ENCODE assay signal across 11 mouse cellular contexts in genomic region chr14:31160196-31161150, GRCm38 (mm10). TPM values are rescaled to one million over a fixed set of nuclear protein-coding genes. Genes with fewer than 3 reads are reported as not detected.
DNase-seq lines count a peak whose midpoint lies in the region; ATAC-seq and TF ChIP-seq lines count a peak whose summit lies in the region.
"Had no signal": no experiment of that assay in that cellular context is flagged by ENCODE, and none has a peak within 500 bp of the region (broad histone marks: within the 10 kb centered on the region; RNA-seq: fewer than 3 reads in every experiment).

No protein-coding gene starts in this region.

- no peak overlapping the region for H3K4me2 ChIP-seq in lung, postnatal 0 days (replicated peaks; ENCODE audit: low read depth, low read length)
- no peak overlapping the region for H3K4me2 ChIP-seq in intestine, embryonic 14.5 days (ENCODE audit: low read length)
- H3K4me2 ChIP-seq: lung, embryonic 14.5 days; midbrain, embryonic 13.5 days had no signal

- H3K27ac ChIP-seq in lung, postnatal 0 days (ENCODE audit: low read length), result no peak overlapping the region
- no peak overlapping the region for H3K27ac ChIP-seq in intestine, embryonic 14.5 days (ENCODE audit: low read depth)
- peak overlapping the region; percentile 100 for H3K27ac ChIP-seq in macrophage
- H3K27ac ChIP-seq: midbrain, embryonic 13.5 days had no signal

- H3K27me3 ChIP-seq in lung, postnatal 0 days (replicated peaks; ENCODE audit: insufficient read depth, low read length), result no peaks in the 10 kb centered on the region
- no peaks in the 10 kb centered on the region for H3K27me3 ChIP-seq in intestine, embryonic 14.5 days (replicated peaks; ENCODE audit: control insufficient read depth, insufficient read depth, low read length)
- H3K27me3 ChIP-seq: midbrain, embryonic 13.5 days had no signal

- H3K36me3 ChIP-seq in lung, postnatal 0 days (ENCODE audit: insufficient read depth, low read length), result no peaks in the 10 kb centered on the region
- no peaks in the 10 kb centered on the region for H3K36me3 ChIP-seq in intestine, embryonic 14.5 days (ENCODE audit: control insufficient read depth, insufficient read depth, low read length)
- peaks cover 50% of the 10 kb centered on the region for H3K36me3 ChIP-seq in macrophage (ENCODE audit: inconsistent target)
- H3K36me3 ChIP-seq: midbrain, embryonic 13.5 days had no signal

- no peak overlapping the region for H3K9ac ChIP-seq in lung, postnatal 0 days (replicated peaks; ENCODE audit: low read depth)
- no peak overlapping the region for H3K9ac ChIP-seq in intestine, embryonic 14.5 days (ENCODE audit: low read length)
- H3K9ac ChIP-seq: lung, embryonic 14.5 days; midbrain, embryonic 13.5 days had no signal

- no peaks in the 10 kb centered on the region for H3K9me3 ChIP-seq in lung, postnatal 0 days (ENCODE audit: low read length)
- no peaks in the 10 kb centered on the region for H3K9me3 ChIP-seq in intestine, embryonic 14.5 days (ENCODE audit: control insufficient read depth, low read length)
- H3K9me3 ChIP-seq: midbrain, embryonic 13.5 days had no signal

- TF ChIP-seq EP300 in lung, postnatal 0 days (IDR thresholded peaks at IDR 0.05), result no peak

- DNase-seq in lung, postnatal 0 days (ENCODE audit: low spot score), result peak; percentile 34
- no peak for DNase-seq in lung, postnatal 14 days
- no peak for DNase-seq in intestine, embryonic 14.5 days (ENCODE audit: low spot score)
- no peak for DNase-seq in adrenal gland, postnatal 14 days
- DNase-seq in kidney, adult 8-10 months, result no peak
- DNase-seq in layer of hippocampus, adult 9-10 months (ENCODE audit: low spot score), result no peak
- no peak for DNase-seq in kidney, postnatal 14 days
- DNase-seq: kidney, postnatal 4 days; lung, embryonic 14.5 days had no signal

- H3K4me3 ChIP-seq in lung, postnatal 0 days (ENCODE audit: low read depth, low read length), result no peak overlapping the region
- no peak overlapping the region for H3K4me3 ChIP-seq in intestine, embryonic 14.5 days (ENCODE audit: low read depth, low read length)
- H3K4me3 ChIP-seq in macrophage (ENCODE audit: inconsistent target), result peak overlapping the region; percentile 55
- H3K4me3 ChIP-seq: midbrain, embryonic 13.5 days had no signal

- peaks cover 97% of the 10 kb centered on the region for H3K79me2 ChIP-seq in macrophage (ENCODE audit: inconsistent target)

- TF ChIP-seq CTCF in lung, postnatal 0 days (IDR thresholded peaks at IDR 0.05), result no peak

- peak; percentile 48 for ATAC-seq in lung, postnatal 0 days
- ATAC-seq in intestine, embryonic 14.5 days (replicated peaks; ENCODE audit: low FRiP score, low TSS enrichment, low read depth), result peak; percentile 24
- ATAC-seq: midbrain, embryonic 13.5 days had no signal

- no peaks in the 10 kb centered on the region; the same call in none of the 2 replicates for H3K4me1 ChIP-seq in lung, postnatal 0 days (ENCODE audit: insufficient read depth, low read depth, low read length)
- H3K4me1 ChIP-seq in intestine, embryonic 14.5 days (replicated peaks; ENCODE audit: control insufficient read depth, insufficient read depth, low read length), result no peaks in the 10 kb centered on the region

- 56% methylated on average over 27 of the region's 27 CpGs for WGBS in lung, postnatal 0 days
- 72% methylated on average over 27 of the region's 27 CpGs for WGBS in intestine, embryonic 14.5 days
- WGBS in macrophage (ENCODE audit: missing documents), result 53% methylated on average over 26 of the region's 27 CpGs

RNA-seq across cellular contexts. Expression of gene Stab1, which starts 8.0 kb away (rescaled TPM):
- 32.4 and 34.2 TPM in 2 replicates for polyA plus RNA-seq in lung, postnatal 0 days (2015; fragmentation: Nextera tagmentation; extraction: Ambion mirVana)
- polyA plus RNA-seq in intestine, embryonic 14.5 days (2014; fragmentation: Nextera tagmentation; extraction: Ambion mirVana), result 35.8 and 41.0 TPM in 2 replicates
- total RNA-seq in macrophage (2018; cell fraction: chromatin; rRNA removed), result 1,000 to 10,000 TPM in 23 of 26 experiments, 100 to 1,000 TPM in 3; 175 to 4,782 (median 2,271) TPM
- 100 to 1,000 TPM in 25 of 26 experiments, 10 to 100 TPM in 1; 91.4 to 838 (median 312) TPM for total RNA-seq in macrophage (2018; cell fraction: cytosol; rRNA removed)
- 1,000 to 10,000 TPM in 14 of 26 experiments, 100 to 1,000 TPM in 12; 325 to 5,560 (median 1,024) TPM for total RNA-seq in macrophage (2018; cell fraction: nucleus; rRNA removed)
- 241 to 829 TPM (median 623 TPM) in 3 replicates for polyA plus RNA-seq in macrophage (2018)
- total RNA-seq in adrenal gland, postnatal 14 days (2021), result 74.4 and 78.6 TPM in 2 replicates

RNA-seq across cellular contexts. Expression of gene Nt5dc2, which starts 29.6 kb away (rescaled TPM):
- polyA plus RNA-seq in lung, postnatal 0 days (2015; fragmentation: Nextera tagmentation; extraction: Ambion mirVana), result 148 and 162 TPM in 2 replicates
- polyA plus RNA-seq in intestine, embryonic 14.5 days (2014; fragmentation: Nextera tagmentation; extraction: Ambion mirVana), result 308 and 365 TPM in 2 replicates
- 10 to 100 TPM in 11 of 26 experiments, 1 to 10 TPM in 15; 1.8 to 37.0 (median 8.3) TPM for total RNA-seq in macrophage (2018; cell fraction: chromatin; rRNA removed)
- total RNA-seq in macrophage (2018; cell fraction: cytosol; rRNA removed), result 100 to 1,000 TPM in 5 of 26 experiments, 10 to 100 TPM in 21; 25.4 to 119 (median 52.7) TPM
- total RNA-seq in macrophage (2018; cell fraction: nucleus; rRNA removed), result 10 to 100 TPM in 21 of 26 experiments, 1 to 10 TPM in 5; 6.5 to 49.6 (median 15.5) TPM
- polyA plus RNA-seq in macrophage (2018), result 64.0 to 97.6 TPM (median 77.4 TPM) in 3 replicates
- 48.5 and 57.7 TPM in 2 replicates for total RNA-seq in adrenal gland, postnatal 14 days (2021)

RNA-seq across cellular contexts. Expression of gene Smim4, which starts 31.7 kb away (rescaled TPM):
- 109 and 118 TPM in 2 replicates for polyA plus RNA-seq in lung, postnatal 0 days (2015; fragmentation: Nextera tagmentation; extraction: Ambion mirVana)
- polyA plus RNA-seq in intestine, embryonic 14.5 days (2014; fragmentation: Nextera tagmentation; extraction: Ambion mirVana), result 91.3 and 94.4 TPM in 2 replicates
- total RNA-seq in macrophage (2018; cell fraction: chromatin; rRNA removed), result 10 to 100 TPM in 5 of 26 experiments, 1 to 10 TPM in 12, under 1 TPM in 1, not detected in 8; 0.82 to 20.9 (median 6.8) TPM
- 10 to 100 TPM; 33.4 to 98.2 (median 47.8) TPM for total RNA-seq in macrophage (2018; cell fraction: cytosol; rRNA removed)
- total RNA-seq in macrophage (2018; cell fraction: nucleus; rRNA removed), result 10 to 100 TPM in 14 of 26 experiments, 1 to 10 TPM in 12; 2.1 to 47.5 (median 11.1) TPM
- polyA plus RNA-seq in macrophage (2018), result 5.9 to 64.8 TPM (median 39.9 TPM) in 3 replicates
- total RNA-seq in adrenal gland, postnatal 14 days (2021), result 75.2 and 104 TPM in 2 replicates

RNA-seq across cellular contexts. Expression of gene Tnnc1, which starts 47.6 kb away (rescaled TPM):
- polyA plus RNA-seq in lung, postnatal 0 days (2015; fragmentation: Nextera tagmentation; extraction: Ambion mirVana), result 77.2 and 87.2 TPM in 2 replicates
- 2.2 and 2.6 TPM in 2 replicates for polyA plus RNA-seq in intestine, embryonic 14.5 days (2014; fragmentation: Nextera tagmentation; extraction: Ambion mirVana)
- total RNA-seq in macrophage (2018; cell fraction: chromatin; rRNA removed), result 10 to 100 TPM in 1 of 26 experiments, 1 to 10 TPM in 25; 1.2 to 10.1 (median 6.3) TPM
- 1 to 10 TPM in 24 of 26 experiments, under 1 TPM in 2; 0.89 to 3.3 (median 1.7) TPM for total RNA-seq in macrophage (2018; cell fraction: cytosol; rRNA removed)
- 10 to 100 TPM in 1 of 26 experiments, 1 to 10 TPM in 23, not detected in 2; 1.5 to 12.4 (median 3.9) TPM for total RNA-seq in macrophage (2018; cell fraction: nucleus; rRNA removed)
- 0.50 to 1.8 TPM (median 0.95 TPM) in 3 replicates for polyA plus RNA-seq in macrophage (2018)
- 0.67 and 1.3 TPM in 2 replicates for total RNA-seq in adrenal gland, postnatal 14 days (2021)

RNA-seq across cellular contexts. Expression of gene Nisch, which starts 56.3 kb away (rescaled TPM):
- 196 and 224 TPM in 2 replicates for polyA plus RNA-seq in lung, postnatal 0 days (2015; fragmentation: Nextera tagmentation; extraction: Ambion mirVana)
- 330 and 367 TPM in 2 replicates for polyA plus RNA-seq in intestine, embryonic 14.5 days (2014; fragmentation: Nextera tagmentation; extraction: Ambion mirVana)
- total RNA-seq in macrophage (2018; cell fraction: chromatin; rRNA removed), result 1,000 to 10,000 TPM in 24 of 26 experiments, 100 to 1,000 TPM in 2; 665 to 2,090 (median 1,583) TPM
- 100 to 1,000 TPM; 112 to 253 (median 171) TPM for total RNA-seq in macrophage (2018; cell fraction: cytosol; rRNA removed)
- total RNA-seq in macrophage (2018; cell fraction: nucleus; rRNA removed), result 1,000 to 10,000 TPM in 7 of 26 experiments, 100 to 1,000 TPM in 19; 420 to 1,439 (median 890) TPM
- 163 to 251 TPM (median 201 TPM) in 3 replicates for polyA plus RNA-seq in macrophage (2018)
- total RNA-seq in adrenal gland, postnatal 14 days (2021), result 269 and 295 TPM in 2 replicates
